Mouse (Mus musculus): ENCODE data around the gene Rhox7b. TPM values are rescaled to one million over a fixed set of nuclear protein-coding genes. Genes with fewer than 3 reads are reported as not detected.
"Not testable (repeated sequence)": the region's sequence is repeated elsewhere in the genome, so short reads cannot be mapped to it uniquely, and the experiment has no call there.

Gene Rhox7b
- polyA plus RNA-seq (2014; fragmentation: Nextera tagmentation; extraction: Ambion mirVana), result not detected in 2 replicates

DNA sequence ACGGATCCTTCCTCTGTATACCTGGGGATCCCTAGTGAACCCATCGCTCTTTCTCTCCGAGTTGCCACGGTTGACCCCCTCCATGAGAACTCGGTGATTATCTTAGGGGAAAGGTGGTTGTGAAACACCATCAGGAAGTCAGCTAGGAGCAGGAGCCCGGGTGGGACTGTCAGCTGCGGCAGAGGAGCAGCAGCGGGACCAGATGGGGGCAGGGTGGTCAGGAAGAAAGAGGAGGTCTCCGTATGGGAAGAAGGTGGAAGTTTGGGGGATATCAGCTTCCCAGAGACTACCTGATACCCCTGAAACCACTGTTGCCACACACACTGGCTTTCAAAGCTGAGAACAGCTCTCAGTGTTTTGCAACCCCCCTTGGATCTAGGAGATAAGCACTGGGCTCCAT, at the start of gene Rhox7b:
Gene Rhox7b (minus strand): TSS at position 101 of the 400 bp plus-strand sequence.
- H3K4me2 ChIP-seq (ENCODE audit: low read length); H3K27me3 ChIP-seq (ENCODE audit: control insufficient read depth, insufficient read depth, low read length); H3K9me3 ChIP-seq (ENCODE audit: control insufficient read depth, low read length); H3K4me3 ChIP-seq (replicated peaks; ENCODE audit: low read depth, low read length); H3K36me3 ChIP-seq (ENCODE audit: control insufficient read depth, insufficient read depth, low read length); DNase-seq; H3K9ac ChIP-seq (replicated peaks; ENCODE audit: low read length); H3K27ac ChIP-seq (replicated peaks; ENCODE audit: low read depth, low read length); ATAC-seq (ENCODE audit: low FRiP score, low TSS enrichment); H3K4me1 ChIP-seq (ENCODE audit: control insufficient read depth, insufficient read depth, low read length): not testable (repeated sequence)
- 81% methylated on average over 9 of the region's 9 CpGs for WGBS

DNA sequence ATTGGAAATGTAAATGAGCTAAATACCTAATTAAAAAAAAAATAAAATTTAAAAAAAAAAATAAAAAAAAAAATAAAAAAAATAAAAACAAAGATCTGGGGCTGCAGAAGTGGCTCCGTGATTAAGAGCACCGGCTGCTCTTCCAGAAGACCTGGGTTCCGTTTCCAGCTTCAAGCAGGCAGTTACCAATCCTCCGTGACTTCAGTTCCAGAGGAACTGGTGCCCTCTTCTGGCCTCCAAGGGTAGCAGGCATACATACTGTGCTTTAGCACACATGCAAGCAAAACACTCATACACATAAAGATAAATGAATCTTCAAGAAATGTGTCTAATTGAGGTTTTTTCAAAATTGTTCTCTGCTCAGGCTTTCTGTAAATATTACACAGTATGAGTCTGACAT, 19.3 kb upstream of the Rhox7b start:
- DNase-seq, result no peak
- 74% methylated on average over 4 of the region's 4 CpGs for WGBS
- ATAC-seq (ENCODE audit: low FRiP score, low TSS enrichment), result no peak
- Histone ChIP-seq H3K4me3 (replicated peaks; ENCODE audit: low read depth, low read length) (no peak overlapping the region), H3K27ac (replicated peaks; ENCODE audit: low read depth, low read length) (no peak overlapping the region), H3K9ac (replicated peaks; ENCODE audit: low read length) (no peak overlapping the region), H3K4me2 (ENCODE audit: low read length) (no peak overlapping the region), H3K4me1 (ENCODE audit: control insufficient read depth, insufficient read depth, low read length) (no peaks in the 10 kb centered on the region), H3K27me3 (ENCODE audit: control insufficient read depth, insufficient read depth, low read length) (no peaks in the 10 kb centered on the region), H3K36me3 (ENCODE audit: control insufficient read depth, insufficient read depth, low read length) (no peaks in the 10 kb centered on the region), H3K9me3 (ENCODE audit: control insufficient read depth, low read length) (no peaks in the 10 kb centered on the region)

DNA sequence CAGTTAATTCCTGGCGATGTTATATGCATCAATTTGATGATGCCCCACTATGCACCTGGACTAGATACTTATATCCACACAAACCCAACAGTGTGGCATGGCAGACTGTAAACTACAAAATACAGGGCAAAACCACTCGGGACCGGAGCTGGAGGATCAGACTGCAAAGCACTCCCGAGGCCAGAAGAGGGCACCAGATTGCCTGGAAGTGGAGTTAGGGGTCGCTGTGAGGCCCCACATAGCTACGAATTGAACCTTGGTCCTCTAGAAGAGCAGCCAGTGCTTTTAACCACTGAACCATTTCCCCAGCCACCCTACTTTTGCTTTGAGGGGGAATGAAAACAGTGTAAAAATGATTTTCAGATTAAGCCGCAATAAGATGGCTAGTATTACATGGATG, 11.5 kb upstream of the Rhox7b start:
- no peak overlapping the region for H3K4me3 ChIP-seq (replicated peaks; ENCODE audit: low read depth, low read length)
- no peaks in the 10 kb centered on the region for H3K27me3 ChIP-seq (ENCODE audit: control insufficient read depth, insufficient read depth, low read length)
- peak; percentile 0 for DNase-seq
- ATAC-seq (ENCODE audit: low FRiP score, low TSS enrichment), result no peak
- no peak overlapping the region for H3K4me2 ChIP-seq (ENCODE audit: low read length)
- no peak overlapping the region for H3K27ac ChIP-seq (replicated peaks; ENCODE audit: low read depth, low read length)
- no peaks in the 10 kb centered on the region for H3K36me3 ChIP-seq (ENCODE audit: control insufficient read depth, insufficient read depth, low read length)
- H3K9me3 ChIP-seq (ENCODE audit: control insufficient read depth, low read length), result no peaks in the 10 kb centered on the region
- WGBS, result 58% methylated on average over 7 of the region's 7 CpGs
- H3K9ac ChIP-seq (replicated peaks; ENCODE audit: low read length), result no peak overlapping the region
- no peaks in the 10 kb centered on the region for H3K4me1 ChIP-seq (ENCODE audit: control insufficient read depth, insufficient read depth, low read length)

DNA sequence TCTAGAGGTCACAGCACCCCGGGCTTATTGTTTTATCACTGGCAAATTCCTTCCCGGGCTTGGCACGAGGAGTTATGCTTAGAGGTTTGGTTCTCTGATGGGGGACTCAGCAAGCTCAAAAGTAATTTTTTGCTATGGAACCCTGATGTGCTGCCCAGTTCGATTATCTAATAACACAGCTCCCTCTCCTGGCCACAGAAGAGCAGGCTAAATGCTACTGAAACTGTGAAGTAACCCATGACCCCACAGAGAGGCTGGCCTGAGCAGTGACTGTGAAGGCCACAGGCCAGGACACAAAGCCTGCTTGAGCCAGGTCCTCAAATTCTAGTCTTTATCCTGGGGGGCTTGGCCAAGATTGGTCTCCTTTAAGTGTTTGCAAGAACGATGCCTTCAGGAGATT, 6.7 kb upstream of the Rhox7b start:
- no peak for DNase-seq
- no peak overlapping the region for H3K4me3 ChIP-seq (replicated peaks; ENCODE audit: low read depth, low read length)
- H3K9ac ChIP-seq (replicated peaks; ENCODE audit: low read length), result no peak overlapping the region
- H3K27ac ChIP-seq (replicated peaks; ENCODE audit: low read depth, low read length), result no peak overlapping the region
- H3K9me3 ChIP-seq (ENCODE audit: control insufficient read depth, low read length), result no peaks in the 10 kb centered on the region
- no peaks in the 10 kb centered on the region for H3K4me1 ChIP-seq (ENCODE audit: control insufficient read depth, insufficient read depth, low read length)
- no peaks in the 10 kb centered on the region for H3K36me3 ChIP-seq (ENCODE audit: control insufficient read depth, insufficient read depth, low read length)
- H3K4me2 ChIP-seq (ENCODE audit: low read length), result no peak overlapping the region
- no peaks in the 10 kb centered on the region for H3K27me3 ChIP-seq (ENCODE audit: control insufficient read depth, insufficient read depth, low read length)
- no peak for ATAC-seq (ENCODE audit: low FRiP score, low TSS enrichment)
- WGBS, result 80% methylated on average over 5 of the region's 5 CpGs

DNA sequence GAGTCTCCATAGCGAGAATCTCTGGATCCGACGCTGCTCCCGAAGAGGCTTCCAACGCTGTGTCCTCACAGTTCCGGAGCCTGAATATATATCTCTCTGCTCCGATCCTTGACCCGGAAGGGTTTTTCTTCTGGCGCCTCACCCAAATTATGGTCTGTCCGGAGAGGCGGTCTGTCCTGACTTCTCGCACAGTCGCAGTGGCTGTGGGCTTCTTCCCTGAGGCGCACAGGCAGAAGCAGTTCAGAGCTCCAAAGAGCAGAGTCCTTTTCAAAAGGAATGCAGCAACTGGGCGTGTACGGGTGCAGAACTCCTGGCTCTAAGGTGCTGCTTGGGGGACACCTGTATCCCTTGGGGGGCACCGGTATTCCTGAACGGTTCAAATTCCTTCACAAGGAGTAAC, 4.6 kb upstream of the Rhox7b start, which contains the start of gene Rhox9:
Gene Rhox9 (minus strand): TSS at position 101 of the 400 bp plus-strand sequence.
- H3K9ac ChIP-seq (replicated peaks; ENCODE audit: low read length); H3K9me3 ChIP-seq (ENCODE audit: control insufficient read depth, low read length); H3K4me1 ChIP-seq (ENCODE audit: control insufficient read depth, insufficient read depth, low read length); DNase-seq; H3K27ac ChIP-seq (replicated peaks; ENCODE audit: low read depth, low read length); H3K4me2 ChIP-seq (ENCODE audit: low read length); ATAC-seq (ENCODE audit: low FRiP score, low TSS enrichment); H3K4me3 ChIP-seq (replicated peaks; ENCODE audit: low read depth, low read length); H3K27me3 ChIP-seq (ENCODE audit: control insufficient read depth, insufficient read depth, low read length); H3K36me3 ChIP-seq (ENCODE audit: control insufficient read depth, insufficient read depth, low read length): not testable (repeated sequence)
- WGBS, result 89% methylated on average over 9 of the region's 18 CpGs

DNA sequence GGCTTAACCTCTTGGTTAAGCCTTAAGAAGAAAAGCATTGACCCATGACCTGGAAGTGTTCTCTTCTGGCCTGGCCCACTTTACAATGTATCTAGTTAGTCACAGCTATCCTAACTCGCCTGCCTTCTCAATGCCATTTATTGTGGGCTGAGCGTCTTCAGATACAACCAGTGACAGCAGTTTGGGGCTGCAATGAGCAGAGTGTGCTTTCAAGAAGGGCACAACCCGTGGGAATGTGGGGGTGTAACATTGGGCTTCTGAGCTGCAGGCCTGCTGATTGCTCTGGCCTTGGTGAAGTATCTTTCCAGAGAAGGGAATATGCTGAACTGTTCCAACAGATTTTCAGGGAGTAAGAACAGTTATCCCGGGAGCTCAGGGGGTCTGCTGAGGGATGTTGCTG, 18.2 kb downstream of the Rhox7b start, which contains the start of gene Rhox8:
Gene Rhox8 (minus strand): TSS at position 101 of the 400 bp plus-strand sequence.
- no peak within 1 kb of the TSS for H3K27ac ChIP-seq (replicated peaks; ENCODE audit: low read depth, low read length)
- H3K9ac ChIP-seq (replicated peaks; ENCODE audit: low read length), result no peak within 1 kb of the TSS
- no peaks in the 10 kb centered on the region for H3K27me3 ChIP-seq (ENCODE audit: control insufficient read depth, insufficient read depth, low read length)
- no peaks in the 10 kb centered on the region for H3K4me1 ChIP-seq (ENCODE audit: control insufficient read depth, insufficient read depth, low read length)
- ATAC-seq (ENCODE audit: low FRiP score, low TSS enrichment) (no peak), DNase-seq (no peak)
- H3K4me2 ChIP-seq (ENCODE audit: low read length), result no peak within 1 kb of the TSS
- WGBS, result 73% methylated on average over 4 of the region's 4 CpGs
- no peak within 1 kb of the TSS for H3K4me3 ChIP-seq (replicated peaks; ENCODE audit: low read depth, low read length)
- no peaks in the 10 kb centered on the region for H3K9me3 ChIP-seq (ENCODE audit: control insufficient read depth, low read length)
- H3K36me3 ChIP-seq (ENCODE audit: control insufficient read depth, insufficient read depth, low read length), result no peaks in the 10 kb centered on the region

DNA sequence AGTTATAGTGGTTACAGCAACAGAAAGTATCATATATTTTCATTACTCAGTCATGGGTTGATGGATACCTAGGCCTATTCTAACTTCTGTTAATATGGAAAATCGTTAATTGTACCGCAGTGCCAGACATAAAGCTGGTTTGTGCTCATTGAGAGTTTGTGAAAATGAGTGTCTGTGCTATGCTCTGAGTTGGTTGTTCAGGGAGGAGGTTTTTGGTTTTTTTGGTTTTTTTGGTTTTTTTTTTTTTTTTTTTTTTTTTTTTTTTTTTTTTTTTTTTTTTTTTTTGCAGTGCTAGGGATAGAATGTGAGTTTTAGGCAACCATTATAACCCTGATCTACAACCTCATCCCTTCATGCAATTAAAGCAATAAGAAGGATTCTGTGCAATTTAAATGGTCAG, 25.4 kb downstream of the Rhox7b start:
- H3K4me2 ChIP-seq (ENCODE audit: low read length), result no peak overlapping the region
- no peak overlapping the region for H3K27ac ChIP-seq (replicated peaks; ENCODE audit: low read depth, low read length)
- no peaks in the 10 kb centered on the region for H3K9me3 ChIP-seq (ENCODE audit: control insufficient read depth, low read length)
- H3K9ac ChIP-seq (replicated peaks; ENCODE audit: low read length), result no peak overlapping the region
- WGBS, result 98% methylated on average over 2 of the region's 2 CpGs
- H3K36me3 ChIP-seq (ENCODE audit: control insufficient read depth, insufficient read depth, low read length), result no peaks in the 10 kb centered on the region
- no peak overlapping the region for H3K4me3 ChIP-seq (replicated peaks; ENCODE audit: low read depth, low read length)
- no peaks in the 10 kb centered on the region for H3K4me1 ChIP-seq (ENCODE audit: control insufficient read depth, insufficient read depth, low read length)
- H3K27me3 ChIP-seq (ENCODE audit: control insufficient read depth, insufficient read depth, low read length), result no peaks in the 10 kb centered on the region
- DNase-seq (no peak), ATAC-seq (ENCODE audit: low FRiP score, low TSS enrichment) (no peak)

Other genes starting within 250 kb of the Rhox7b start
- gene Rhox4g, start 245.9 kb downstream of the Rhox7b start, polyA plus RNA-seq (2014; fragmentation: Nextera tagmentation; extraction: Ambion mirVana), result not detected in 2 replicates
- not detected in 2 replicates for gene Rhox3h, start 228.5 kb downstream of the Rhox7b start, polyA plus RNA-seq (2014; fragmentation: Nextera tagmentation; extraction: Ambion mirVana)
- not detected in 2 replicates for gene Rhox2h, start 224.0 kb downstream of the Rhox7b start, polyA plus RNA-seq (2014; fragmentation: Nextera tagmentation; extraction: Ambion mirVana)
- gene Rhox5, start 92.4 kb downstream of the Rhox7b start, polyA plus RNA-seq (2014; fragmentation: Nextera tagmentation; extraction: Ambion mirVana), result 0.38 TPM in 1 of 2 replicates, not detected in the other
- gene Rhox6, start 70.3 kb downstream of the Rhox7b start, polyA plus RNA-seq (2014; fragmentation: Nextera tagmentation; extraction: Ambion mirVana), result not detected in 2 replicates
- not detected in 2 replicates for gene Rhox7a, start 65.5 kb downstream of the Rhox7b start, polyA plus RNA-seq (2014; fragmentation: Nextera tagmentation; extraction: Ambion mirVana)
- 0.30 TPM in 1 of 2 replicates, not detected in the other for gene Rhox8, start 18.3 kb downstream of the Rhox7b start, polyA plus RNA-seq (2014; fragmentation: Nextera tagmentation; extraction: Ambion mirVana)
- not detected in 2 replicates for gene Rhox9, start 4.5 kb upstream of the Rhox7b start, polyA plus RNA-seq (2014; fragmentation: Nextera tagmentation; extraction: Ambion mirVana)
- gene Btg1-ps1, start 121.6 kb upstream of the Rhox7b start, polyA plus RNA-seq (2014; fragmentation: Nextera tagmentation; extraction: Ambion mirVana), result not detected in 2 replicates
- not detected in 2 replicates for gene Btg1-ps2, start 145.9 kb upstream of the Rhox7b start, polyA plus RNA-seq (2014; fragmentation: Nextera tagmentation; extraction: Ambion mirVana)
- gene Rhox10, start 169.2 kb upstream of the Rhox7b start, polyA plus RNA-seq (2014; fragmentation: Nextera tagmentation; extraction: Ambion mirVana), result not detected in 2 replicates
- not detected in 2 replicates for gene Rhox11, start 187.9 kb upstream of the Rhox7b start, polyA plus RNA-seq (2014; fragmentation: Nextera tagmentation; extraction: Ambion mirVana)
- not detected in 2 replicates for gene Rhox12, start 213.7 kb upstream of the Rhox7b start, polyA plus RNA-seq (2014; fragmentation: Nextera tagmentation; extraction: Ambion mirVana)
- gene Rhox13, start 224.0 kb upstream of the Rhox7b start, polyA plus RNA-seq (2014; fragmentation: Nextera tagmentation; extraction: Ambion mirVana), result not detected in 2 replicates